Mouse (Mus musculus): ENCODE measurements around the gene Fcor. TPM values are rescaled to one million over a fixed set of nuclear protein-coding genes. Genes with fewer than 3 reads are reported as not detected.

Fcor gene
- polyA plus RNA-seq, 1 experiment from 2014 or later: 7.9 TPM

DNA sequence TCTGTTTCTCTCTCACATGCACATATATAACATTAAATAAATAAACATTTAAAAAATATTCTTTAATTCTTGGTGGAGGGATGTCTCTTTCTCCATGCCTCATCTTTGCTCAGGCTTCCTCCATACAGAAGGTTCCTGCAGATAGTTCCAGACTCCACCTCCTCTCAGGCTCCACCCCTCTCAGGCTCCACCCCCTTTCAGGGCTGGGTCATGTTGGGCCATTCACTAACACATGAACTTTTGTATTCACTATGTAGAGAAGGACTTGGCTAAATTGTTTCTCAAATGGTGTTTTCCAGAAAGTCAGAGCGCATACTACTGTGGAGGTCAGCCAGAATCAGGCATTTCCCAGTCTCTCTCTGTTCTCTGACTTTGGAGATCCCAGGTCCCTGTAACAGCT lies 29.3 kb upstream of the Fcor start:
- H3K9ac ChIP-seq (ENCODE audit: low read length): no peak overlapping the region
- 96% methylated on average over 1 of the region's 1 CpGs for WGBS
- no peak overlapping the region for H3K4me2 ChIP-seq (ENCODE audit: low read depth)
- no peaks in the 10 kb centered on the region for H3K9me3 ChIP-seq (ENCODE audit: control insufficient read depth, low read length)
- DNase-seq (ENCODE audit: low spot score): no peak
- no peak overlapping the region for H3K27ac ChIP-seq (ENCODE audit: low read depth, low read length)
- no peaks in the 10 kb centered on the region for H3K36me3 ChIP-seq (ENCODE audit: control insufficient read depth, insufficient read depth, low read length)
- ATAC-seq (ENCODE audit: insufficient read depth, low FRiP score, low TSS enrichment): no peak
- no peaks in the 10 kb centered on the region for H3K4me1 ChIP-seq (ENCODE audit: control insufficient read depth, insufficient read depth, low read length)
- H3K4me3 ChIP-seq (ENCODE audit: low read depth, low read length): no peak overlapping the region
- no peaks in the 10 kb centered on the region for H3K27me3 ChIP-seq (ENCODE audit: control insufficient read depth, insufficient read depth, low read length)

- no peaks in the 10 kb centered on the region for H3K27me3 ChIP-seq (ENCODE audit: control insufficient read depth, insufficient read depth, low read length)
These were observed 22.0 kb upstream of the Fcor start, which contains the start of gene Fcer2a for GRCm38 (mm10) chr8:3694121-3694520. Gene Fcer2a (minus strand): TSS chr8:3694175.

GRCm38 (mm10) chr8:3690774-3691173 lies 18.6 kb upstream of the Fcor start:
- Histone ChIP-seq H3K4me3 (ENCODE audit: low read depth, low read length) (no peak overlapping the region), H3K9ac (ENCODE audit: low read length) (no peak overlapping the region), H3K27me3 (ENCODE audit: control insufficient read depth, insufficient read depth, low read length) (no peaks in the 10 kb centered on the region), H3K4me1 (ENCODE audit: control insufficient read depth, insufficient read depth, low read length) (no peaks in the 10 kb centered on the region), H3K9me3 (ENCODE audit: control insufficient read depth, low read length) (no peaks in the 10 kb centered on the region), H3K36me3 (ENCODE audit: control insufficient read depth, insufficient read depth, low read length) (no peaks in the 10 kb centered on the region), H3K27ac (ENCODE audit: low read depth, low read length) (no peak overlapping the region), H3K4me2 (ENCODE audit: low read depth) (no peak overlapping the region)
- ATAC-seq (ENCODE audit: insufficient read depth, low FRiP score, low TSS enrichment): no peak
- WGBS: 74% methylated on average over 3 of the region's 3 CpGs
- DNase-seq (ENCODE audit: low spot score): no peak

More at GRCm38 (mm10) chr8:3694121-3694520, 22.0 kb upstream of the Fcor start, which contains the start of gene Fcer2a:
- Histone ChIP-seq H3K9me3 (ENCODE audit: control insufficient read depth, low read length) (no peaks in the 10 kb centered on the region), H3K4me2 (ENCODE audit: low read depth) (no peak within 1 kb of the TSS), H3K4me3 (ENCODE audit: low read depth, low read length) (no peak within 1 kb of the TSS), H3K36me3 (ENCODE audit: control insufficient read depth, insufficient read depth, low read length) (no peaks in the 10 kb centered on the region), H3K27ac (ENCODE audit: low read depth, low read length) (no peak within 1 kb of the TSS), H3K9ac (ENCODE audit: low read length) (no peak within 1 kb of the TSS), H3K4me1 (ENCODE audit: control insufficient read depth, insufficient read depth, low read length) (no peaks in the 10 kb centered on the region)
- DNase-seq (ENCODE audit: low spot score) (no peak), ATAC-seq (ENCODE audit: insufficient read depth, low FRiP score, low TSS enrichment) (no peak)
- WGBS: 81% methylated on average over 3 of the region's 3 CpGs

GRCm38 (mm10) chr8:3687537-3687936 lies 15.4 kb upstream of the Fcor start:
- DNase-seq (ENCODE audit: low spot score): no peak
- Histone ChIP-seq H3K9ac (ENCODE audit: low read length) (no peak overlapping the region), H3K36me3 (ENCODE audit: control insufficient read depth, insufficient read depth, low read length) (no peaks in the 10 kb centered on the region), H3K4me2 (ENCODE audit: low read depth) (no peak overlapping the region), H3K27me3 (ENCODE audit: control insufficient read depth, insufficient read depth, low read length) (no peaks in the 10 kb centered on the region), H3K27ac (ENCODE audit: low read depth, low read length) (no peak overlapping the region), H3K4me1 (ENCODE audit: control insufficient read depth, insufficient read depth, low read length) (no peaks in the 10 kb centered on the region), H3K9me3 (ENCODE audit: control insufficient read depth, low read length) (no peaks in the 10 kb centered on the region), H3K4me3 (ENCODE audit: low read depth, low read length) (no peak overlapping the region)
- 80% methylated on average over 6 of the region's 6 CpGs for WGBS
- no peak for ATAC-seq (ENCODE audit: insufficient read depth, low FRiP score, low TSS enrichment)

- Histone ChIP-seq H3K4me2 (ENCODE audit: low read depth) (no peak overlapping the region), H3K4me3 (ENCODE audit: low read depth, low read length) (no peak overlapping the region), H3K36me3 (ENCODE audit: control insufficient read depth, insufficient read depth, low read length) (no peaks in the 10 kb centered on the region; the same call in 1 of the 2 replicates), H3K27me3 (ENCODE audit: control insufficient read depth, insufficient read depth, low read length) (no peaks in the 10 kb centered on the region), H3K9me3 (ENCODE audit: control insufficient read depth, low read length) (no peaks in the 10 kb centered on the region), H3K27ac (ENCODE audit: low read depth, low read length) (no peak overlapping the region), H3K9ac (ENCODE audit: low read length) (no peak overlapping the region), H3K4me1 (ENCODE audit: control insufficient read depth, insufficient read depth, low read length) (no peaks in the 10 kb centered on the region)
- ATAC-seq (ENCODE audit: insufficient read depth, low FRiP score, low TSS enrichment) (no peak), DNase-seq (ENCODE audit: low spot score) (no peak)
- 65% methylated on average over 5 of the region's 5 CpGs for WGBS
These were observed 13.3 kb upstream of the Fcor start for GRCm38 (mm10) chr8:3685422-3685821.

DNA sequence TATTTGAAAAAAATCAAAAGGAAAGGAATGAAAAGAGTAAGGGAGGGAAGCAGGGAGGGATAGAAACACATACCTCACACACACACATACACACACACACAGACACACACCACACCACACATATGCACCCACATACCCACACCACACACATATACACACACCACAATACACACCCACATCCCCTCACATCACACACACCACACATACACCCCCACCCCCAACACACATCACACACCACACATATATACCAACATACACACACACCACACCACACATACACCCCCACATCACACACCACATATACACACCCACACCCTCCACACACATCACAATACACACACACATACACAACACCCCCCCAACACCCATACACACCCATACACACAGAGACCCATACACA lies 12.4 kb upstream of the Fcor start:
- Histone ChIP-seq H3K4me2 (ENCODE audit: low read depth) (no peak overlapping the region), H3K9ac (ENCODE audit: low read length) (no peak overlapping the region), H3K27me3 (ENCODE audit: control insufficient read depth, insufficient read depth, low read length) (no peaks in the 10 kb centered on the region), H3K36me3 (ENCODE audit: control insufficient read depth, insufficient read depth, low read length) (peaks cover 3% of the 10 kb centered on the region), H3K4me1 (ENCODE audit: control insufficient read depth, insufficient read depth, low read length) (no peaks in the 10 kb centered on the region), H3K4me3 (ENCODE audit: low read depth, low read length) (no peak overlapping the region), H3K27ac (ENCODE audit: low read depth, low read length) (no peak overlapping the region), H3K9me3 (ENCODE audit: control insufficient read depth, low read length) (no peaks in the 10 kb centered on the region)
- DNase-seq (ENCODE audit: low spot score) (no peak), ATAC-seq (ENCODE audit: insufficient read depth, low FRiP score, low TSS enrichment) (no peak)

DNA sequence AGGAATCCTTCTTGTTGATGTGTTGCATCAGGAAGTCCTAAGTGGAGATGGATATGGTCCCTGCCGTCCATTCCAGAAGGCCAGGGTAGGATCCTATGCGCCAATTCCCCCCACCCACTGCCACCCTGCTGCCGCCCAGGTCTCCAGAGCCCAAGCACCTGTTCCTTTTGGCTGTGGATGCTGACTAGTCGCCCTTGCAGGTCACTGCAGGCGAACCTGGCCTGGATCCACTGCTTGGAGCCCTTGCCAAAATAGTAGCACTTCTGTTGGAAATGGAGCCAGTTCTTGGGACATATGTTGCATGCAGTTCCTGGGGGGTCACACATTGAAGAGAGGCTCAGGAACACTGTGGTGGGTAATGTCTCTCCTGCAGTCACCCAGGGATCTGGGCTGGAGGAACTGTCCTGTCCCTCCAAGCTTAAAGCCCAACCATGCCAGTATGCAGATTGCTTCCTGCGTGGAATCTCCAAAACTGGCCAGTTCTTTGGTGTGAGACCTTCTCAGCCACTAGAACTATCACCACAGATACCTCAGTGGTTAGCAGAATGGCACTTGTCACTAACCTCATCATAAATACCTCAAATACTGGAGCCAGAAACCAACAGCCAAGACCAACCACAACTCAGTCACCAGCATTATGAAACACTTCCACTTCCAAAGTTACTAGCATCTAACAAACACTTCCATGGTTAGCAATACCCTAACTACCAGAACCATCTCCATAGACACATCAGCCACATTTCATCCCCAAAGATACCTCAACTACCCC lies 11.4 kb upstream of the Fcor start:
- ATAC-seq (ENCODE audit: insufficient read depth, low FRiP score, low TSS enrichment): no peak
- DNase-seq (ENCODE audit: low spot score): no peak
- Histone ChIP-seq H3K4me2 (ENCODE audit: low read depth) (no peak overlapping the region), H3K9ac (ENCODE audit: low read length) (no peak overlapping the region), H3K4me1 (ENCODE audit: control insufficient read depth, insufficient read depth, low read length) (no peaks in the 10 kb centered on the region), H3K36me3 (ENCODE audit: control insufficient read depth, insufficient read depth, low read length) (peaks cover 11% of the 10 kb centered on the region), H3K4me3 (ENCODE audit: low read depth, low read length) (no peak overlapping the region), H3K27ac (ENCODE audit: low read depth, low read length) (no peak overlapping the region), H3K27me3 (ENCODE audit: control insufficient read depth, insufficient read depth, low read length) (no peaks in the 10 kb centered on the region), H3K9me3 (ENCODE audit: control insufficient read depth, low read length) (no peaks in the 10 kb centered on the region)
- 69% methylated on average over 6 of the region's 6 CpGs for WGBS

GRCm38 (mm10) chr8:3682435-3682834 lies 10.3 kb upstream of the Fcor start:
- no peak overlapping the region for H3K27ac ChIP-seq (ENCODE audit: low read depth, low read length)
- 94% methylated on average over 5 of the region's 5 CpGs for WGBS
- no peaks in the 10 kb centered on the region for H3K9me3 ChIP-seq (ENCODE audit: control insufficient read depth, low read length)
- no peak overlapping the region for H3K9ac ChIP-seq (ENCODE audit: low read length)
- no peak for DNase-seq (ENCODE audit: low spot score)
- ATAC-seq (ENCODE audit: insufficient read depth, low FRiP score, low TSS enrichment): no peak
- H3K4me1 ChIP-seq (ENCODE audit: control insufficient read depth, insufficient read depth, low read length): peaks cover 2% of the 10 kb centered on the region; the same call in 1 of the 2 replicates
- H3K36me3 ChIP-seq (ENCODE audit: control insufficient read depth, insufficient read depth, low read length): peaks cover 11% of the 10 kb centered on the region
- no peak overlapping the region for H3K4me2 ChIP-seq (ENCODE audit: low read depth)
- no peak overlapping the region for H3K4me3 ChIP-seq (ENCODE audit: low read depth, low read length)
- H3K27me3 ChIP-seq (ENCODE audit: control insufficient read depth, insufficient read depth, low read length): no peaks in the 10 kb centered on the region

GRCm38 (mm10) chr8:3679656-3680055 lies 7.5 kb upstream of the Fcor start:
- no peak overlapping the region for H3K27ac ChIP-seq (ENCODE audit: low read depth, low read length)
- DNase-seq (ENCODE audit: low spot score) (no peak), ATAC-seq (ENCODE audit: insufficient read depth, low FRiP score, low TSS enrichment) (no peak)
- no peak overlapping the region for H3K4me3 ChIP-seq (ENCODE audit: low read depth, low read length)
- H3K4me1 ChIP-seq (ENCODE audit: control insufficient read depth, insufficient read depth, low read length): peaks cover 4% of the 10 kb centered on the region; the same call in 1 of the 2 replicates
- no peak overlapping the region for H3K4me2 ChIP-seq (ENCODE audit: low read depth)
- WGBS: 93% methylated on average over 5 of the region's 5 CpGs
- no peak overlapping the region for H3K9ac ChIP-seq (ENCODE audit: low read length)
- H3K36me3 ChIP-seq (ENCODE audit: control insufficient read depth, insufficient read depth, low read length): peaks cover 11% of the 10 kb centered on the region
- H3K9me3 ChIP-seq (ENCODE audit: control insufficient read depth, low read length): no peaks in the 10 kb centered on the region
- no peaks in the 10 kb centered on the region for H3K27me3 ChIP-seq (ENCODE audit: control insufficient read depth, insufficient read depth, low read length)
